Mouse (Mus musculus): Measurements from ENCODE around the gene Rpl13.

- no peak for TF ChIP-seq CTCF (IDR thresholded peaks at IDR 0.05; ENCODE audit: low read depth, low read length)
- TF ChIP-seq GATA1 (IDR thresholded peaks at IDR 0.05; ENCODE audit: borderline replicate concordance, low read length): no peak
- TF ChIP-seq GATA2 (IDR thresholded peaks at IDR 0.05; ENCODE audit: borderline replicate concordance, low read depth, low read length): no peak
These were observed 12.5 kb downstream of the Rpl13 start for GRCm38 (mm10) chr8:123114644-123115043.

All from G1E (cell line).